Mouse (Mus musculus) lung, embryonic 16.5 days (tissue): ENCODE data around the gene Ovgp1. TPM values are rescaled to one million over a fixed set of nuclear protein-coding genes. Genes with fewer than 3 reads are reported as not detected.
A peak's percentile ranks its signal among the peaks of the same experiment; 100 is the strongest.
"Not testable (repeated sequence)": the region's sequence is repeated elsewhere in the genome, so short reads cannot be mapped to it uniquely, and the experiment has no call there.

ENCODE experiments used
- ATAC-seq: fragments of 200-750 bp; cut with Nextera tagmentation; 2 replicates; pipeline ENCODE4 v1.8.0; 2017; ENCODE audit warnings: low read depth, mild to moderate bottlenecking, moderate library complexity
- H3K27ac ChIP-seq: fragments of 300-500 bp; sonication (generic); 2 replicates; pipeline ENCODE4 v1.5.1; 2014; ENCODE audit warnings: mild to moderate bottlenecking, control low read depth, low read length
- H3K27me3 ChIP-seq: fragments of 300-500 bp; sonication (generic); 2 replicates; pipeline ENCODE4 v1.6.1; 2014; ENCODE audit warnings: low read depth, low read length, mixed read lengths; ENCODE audit not compliant: control insufficient read depth, insufficient read depth
- H3K36me3 ChIP-seq: fragments of 300-500 bp; sonication (generic); 2 replicates; pipeline ENCODE4 v1.6.1; 2014; ENCODE audit warnings: low read length; ENCODE audit not compliant: control insufficient read depth, insufficient read depth
- H3K4me1 ChIP-seq: fragments of 300-500 bp; sonication (generic); replicated peaks from 2 replicates; pipeline ENCODE4 v1.6.1; 2014; ENCODE audit warnings: low read length, mixed read lengths; ENCODE audit not compliant: control insufficient read depth, insufficient read depth
- H3K4me2 ChIP-seq: fragments of 300-500 bp; sonication (generic); 2 replicates; pipeline ENCODE4 v1.6.1; 2014; ENCODE audit warnings: low read depth, low read length, control low read depth
- H3K4me3 ChIP-seq: fragments of 300-500 bp; sonication (generic); 2 replicates; pipeline ENCODE4 v1.5.1; 2014; ENCODE audit warnings: mild to moderate bottlenecking, low read length, control low read depth
- H3K9ac ChIP-seq: fragments of 300-500 bp; sonication (generic); 2 replicates; pipeline ENCODE4 v1.6.1; 2014; ENCODE audit warnings: low read length, control low read depth
- H3K9me3 ChIP-seq: fragments of 300-500 bp; sonication (generic); 2 replicates; pipeline ENCODE4 v1.6.1; 2016; ENCODE audit warnings: low read length; ENCODE audit not compliant: control insufficient read depth
- WGBS: fragments of 180-500 bp; shearing (Covaris S2); extraction: QIAGEN DNeasy Blood & Tissue Kit; methylation state at CpG from one replicate; pipeline ENCODE4 v1.1.7; 2014; 5-methylcytosine and 5-hydroxymethylcytosine counted together
- polyA plus RNA-seq: library from polyadenylated mRNA; unstranded; fragments of >200 nt; fragmentation: Nextera tagmentation; extraction: Ambion mirVana; gene quantifications from 2 replicates; pipeline ENCODE4 v1.2.1, GENCODE M21; 2015

Ovgp1 gene
- polyA plus RNA-seq, 1 experiment from 2014 or later = 0.97 TPM

DNA sequence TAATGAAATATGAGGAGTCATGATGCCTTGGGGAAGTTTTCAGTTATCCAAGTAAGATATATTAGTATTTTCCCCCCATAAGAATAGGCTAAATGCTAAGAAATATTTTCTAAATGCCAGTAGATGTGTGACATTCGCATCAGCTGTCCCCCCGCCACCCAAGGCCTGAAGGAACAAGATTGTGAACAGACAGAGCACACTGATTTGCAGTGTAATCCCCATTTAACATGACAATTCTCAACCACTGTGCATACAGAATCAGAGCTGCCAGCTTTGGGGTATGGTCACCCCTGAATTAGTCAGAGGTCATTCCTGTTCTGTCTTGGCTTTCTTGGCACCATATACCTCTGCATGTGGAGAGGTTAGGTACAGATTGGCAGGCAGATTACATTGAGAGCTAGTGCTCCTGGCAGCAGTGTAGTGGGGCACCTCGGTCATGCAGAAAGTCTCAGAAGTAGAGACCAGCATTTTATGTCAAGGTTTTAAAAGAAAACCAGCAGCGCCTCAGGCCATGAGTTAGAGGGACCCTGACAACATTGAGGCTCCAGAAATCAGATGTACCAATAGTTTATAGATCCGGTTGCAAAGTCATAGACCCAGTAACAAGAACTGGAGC, 1.6 kb upstream of the Ovgp1 start:
- Histone ChIP-seq H3K27me3 (no peaks in the 10 kb centered on the region), H3K9me3 (no peaks in the 10 kb centered on the region), H3K4me1 (no peaks in the 10 kb centered on the region), H3K4me3 (no peak overlapping the region), H3K27ac (no peak overlapping the region), H3K36me3 (peaks cover 16% of the 10 kb centered on the region), H3K4me2 (no peak overlapping the region), H3K9ac (no peak overlapping the region)
- 80% methylated on average over 5 of the region's 5 CpGs for WGBS
- no peak for ATAC-seq

- WGBS = 76% methylated on average over 2 of the region's 2 CpGs
These were observed 663 bp downstream of the Ovgp1 start for GRCm38 (mm10) chr3:105974174-105974573.

DNA sequence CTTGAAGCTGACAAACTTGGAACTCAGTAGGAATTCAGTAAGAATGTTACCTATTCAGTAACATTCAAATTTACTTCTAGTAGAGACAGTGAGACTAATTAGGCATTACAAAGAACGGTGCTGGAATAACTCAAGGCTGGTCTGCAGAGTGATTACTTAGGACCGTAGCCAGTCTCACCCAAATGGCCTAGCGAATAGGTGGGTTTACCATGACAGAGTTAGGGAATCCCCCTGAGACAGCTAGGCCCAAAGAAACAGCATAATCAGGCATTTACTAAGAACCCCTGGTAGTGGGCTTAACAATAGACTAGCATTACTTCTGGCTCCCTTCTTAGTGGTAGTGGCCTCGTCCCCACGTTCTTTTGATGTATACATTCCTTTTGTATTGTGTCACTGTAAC, 16.1 kb downstream of the Ovgp1 start:
- not testable (repeated sequence) for ATAC-seq, H3K27ac ChIP-seq, H3K27me3 ChIP-seq, H3K36me3 ChIP-seq, H3K4me3 ChIP-seq, H3K9ac ChIP-seq, H3K4me2 ChIP-seq, H3K9me3 ChIP-seq, H3K4me1 ChIP-seq
- 55% methylated on average over 5 of the region's 5 CpGs for WGBS

More at GRCm38 (mm10) chr3:105974174-105974573, 663 bp downstream of the Ovgp1 start:
- Histone ChIP-seq H3K36me3 (peaks cover 2% of the 10 kb centered on the region), H3K4me1 (no peaks in the 10 kb centered on the region), H3K9ac (no peak overlapping the region), H3K9me3 (no peaks in the 10 kb centered on the region), H3K4me2 (no peak overlapping the region), H3K27ac (no peak overlapping the region), H3K4me3 (no peak overlapping the region), H3K27me3 (no peaks in the 10 kb centered on the region)
- no peak for ATAC-seq

DNA sequence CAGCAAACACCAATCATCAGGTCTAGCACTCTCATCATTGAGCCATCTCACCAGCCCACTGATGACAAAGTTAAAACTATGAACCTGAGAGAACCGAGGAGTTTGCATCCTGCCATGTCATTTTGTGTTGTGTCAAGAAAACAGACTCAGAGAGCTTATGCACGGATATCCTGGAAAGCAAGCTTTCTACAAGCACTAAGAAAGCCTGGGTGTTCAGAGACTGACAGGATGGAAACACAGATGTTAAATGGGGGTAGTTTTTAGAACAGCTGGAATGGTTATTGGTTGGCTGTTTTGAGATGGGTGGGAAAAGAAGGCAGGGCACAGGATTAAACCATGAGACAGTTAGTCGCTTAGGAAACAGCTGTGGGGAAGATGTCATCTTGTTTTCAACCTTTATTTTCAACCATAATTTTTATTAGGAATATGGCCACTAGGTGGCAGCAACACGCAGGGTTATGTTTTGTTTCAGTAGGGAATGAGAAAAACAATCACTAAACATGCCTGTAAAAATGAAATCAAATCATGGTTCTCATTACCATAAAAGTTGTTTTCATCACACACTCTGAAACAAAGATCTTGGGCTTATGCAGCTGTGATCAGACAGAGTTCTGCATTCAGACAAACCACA, 18.3 kb downstream of the Ovgp1 start:
- Histone ChIP-seq H3K9me3 (no peaks in the 10 kb centered on the region), H3K36me3 (no peaks in the 10 kb centered on the region), H3K4me1 (no peaks in the 10 kb centered on the region), H3K4me2 (no peak overlapping the region), H3K27me3 (no peaks in the 10 kb centered on the region), H3K9ac (no peak overlapping the region), H3K4me3 (no peak overlapping the region), H3K27ac (no peak overlapping the region)
- ATAC-seq = no peak
- WGBS = 19% methylated on average over 4 of the region's 4 CpGs

DNA sequence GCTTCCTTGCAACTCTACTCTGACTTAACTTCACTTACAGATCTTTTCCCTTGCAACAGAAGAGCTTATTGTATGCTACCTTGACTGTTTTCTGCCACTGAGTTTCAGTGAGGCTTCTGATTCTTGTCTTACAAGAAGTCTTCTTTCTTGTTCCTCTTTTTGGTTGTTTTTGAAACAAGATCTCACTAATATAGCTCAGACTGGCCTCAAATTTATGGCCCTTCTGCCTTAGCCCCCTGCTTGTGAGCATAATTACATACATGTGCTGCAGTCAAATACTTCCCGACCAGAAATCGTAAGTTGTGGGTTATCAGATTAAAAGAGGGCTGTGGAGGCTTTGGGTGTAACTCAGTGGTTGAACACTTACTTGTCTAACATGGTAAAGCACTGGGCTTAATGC, 21.2 kb downstream of the Ovgp1 start:
- no peak for ATAC-seq
- Histone ChIP-seq H3K27ac (no peak overlapping the region), H3K4me3 (no peak overlapping the region), H3K4me1 (no peaks in the 10 kb centered on the region), H3K36me3 (no peaks in the 10 kb centered on the region), H3K9me3 (no peaks in the 10 kb centered on the region), H3K4me2 (no peak overlapping the region), H3K9ac (no peak overlapping the region), H3K27me3 (no peaks in the 10 kb centered on the region)
- WGBS = 67% methylated on average over 2 of the region's 2 CpGs

DNA sequence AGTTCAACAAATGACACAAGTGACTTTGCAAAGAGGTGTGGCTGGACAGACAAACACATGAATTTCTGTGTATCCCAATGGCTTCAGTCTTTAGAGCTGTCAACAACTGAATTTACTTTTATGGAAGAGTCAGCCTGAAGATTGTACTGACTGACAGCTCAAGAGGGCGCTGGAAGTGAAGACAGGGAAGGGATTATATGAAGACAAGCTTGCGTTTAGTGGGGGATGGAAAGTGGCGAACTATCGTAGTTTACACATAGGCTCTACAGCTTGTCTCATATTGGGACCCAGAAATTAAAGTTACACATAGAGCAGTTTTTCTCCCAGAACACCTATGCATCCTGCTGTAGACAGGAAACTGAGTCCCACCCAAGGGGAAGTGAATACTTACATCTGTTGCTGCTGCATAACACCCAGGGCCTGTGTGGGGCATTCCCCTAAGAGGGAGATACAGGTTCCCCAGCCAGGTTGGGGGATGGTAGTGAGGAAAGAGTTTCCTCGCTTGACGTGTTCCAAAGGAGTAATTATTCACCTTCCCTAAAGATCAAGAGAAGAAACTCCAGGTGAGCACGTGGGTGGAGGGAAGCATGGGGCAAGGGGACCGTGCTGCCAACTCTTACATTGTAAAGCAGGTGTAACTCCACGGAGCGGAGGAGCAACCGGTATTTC, 27.3 kb downstream of the Ovgp1 start:
- Histone ChIP-seq H3K27me3 (no peaks in the 10 kb centered on the region), H3K4me2 (peak overlapping the region; percentile 23; the same call in 1 of the 2 replicates), H3K9me3 (no peaks in the 10 kb centered on the region), H3K36me3 (no peaks in the 10 kb centered on the region), H3K9ac (no peak overlapping the region), H3K4me3 (no peak overlapping the region), H3K4me1 (no peaks in the 10 kb centered on the region), H3K27ac (no peak overlapping the region)
- WGBS = 16% methylated on average over 11 of the region's 11 CpGs
- ATAC-seq = peak; percentile 12; the same call in 1 of the 2 replicates

DNA sequence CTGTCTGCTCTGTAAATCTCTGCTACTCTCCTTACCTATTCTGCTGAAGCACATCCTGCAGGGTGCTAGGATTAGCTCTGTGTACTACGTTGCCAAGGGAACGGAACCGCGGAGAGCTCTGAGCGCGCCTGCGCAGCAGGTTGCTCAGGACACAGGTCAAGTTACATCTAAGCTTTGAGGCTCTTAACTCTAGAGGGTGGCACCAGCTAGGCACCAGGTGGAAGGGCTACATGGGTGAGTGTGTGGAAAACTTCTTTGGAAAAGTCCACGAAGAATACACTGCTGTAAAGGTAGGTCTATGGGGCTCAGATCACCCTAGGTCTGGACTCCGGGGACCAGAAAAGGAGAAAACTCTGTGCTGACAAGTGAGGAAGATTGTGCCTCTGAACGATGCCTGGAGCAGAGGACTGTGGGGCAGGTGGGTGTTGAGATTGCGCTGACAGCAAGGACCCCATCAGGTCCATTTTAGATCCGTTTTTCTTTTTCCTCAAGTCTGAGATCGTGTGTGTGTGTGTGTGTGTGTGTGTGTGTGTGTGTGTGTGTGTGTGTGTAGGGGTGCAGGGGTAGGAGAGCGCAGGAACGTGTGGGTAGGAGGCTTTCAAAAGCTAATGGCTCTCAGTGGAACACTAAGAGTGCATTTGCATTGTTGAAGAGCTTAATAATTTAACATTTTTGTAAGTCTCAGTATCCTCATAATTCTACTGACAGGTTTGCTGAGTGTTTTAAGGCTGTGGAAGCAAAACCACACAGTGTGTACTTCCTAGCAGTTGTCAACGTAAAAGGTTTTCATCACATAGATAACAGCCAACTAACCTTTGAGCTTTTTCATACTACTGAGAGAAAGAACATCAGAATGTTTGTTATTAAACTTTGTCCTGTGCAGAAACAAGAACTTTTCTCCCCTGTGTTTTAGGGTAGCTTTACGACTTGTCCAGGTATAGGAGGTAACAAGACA, 28.2 kb downstream of the Ovgp1 start:
- no peaks in the 10 kb centered on the region for H3K27me3 ChIP-seq
- no peak overlapping the region for H3K9ac ChIP-seq
- H3K4me2 ChIP-seq = peak overlapping the region; percentile 23; the same call in 1 of the 2 replicates
- 17% methylated on average over 17 of the region's 17 CpGs for WGBS
- no peak overlapping the region for H3K27ac ChIP-seq
- peak; percentile 91 for ATAC-seq
- no peaks in the 10 kb centered on the region for H3K4me1 ChIP-seq
- H3K36me3 ChIP-seq = no peaks in the 10 kb centered on the region
- H3K9me3 ChIP-seq = no peaks in the 10 kb centered on the region
- H3K4me3 ChIP-seq = 0 out of 2 replicates have a peak overlapping the region, but pooled peaks have one; percentile 5

DNA sequence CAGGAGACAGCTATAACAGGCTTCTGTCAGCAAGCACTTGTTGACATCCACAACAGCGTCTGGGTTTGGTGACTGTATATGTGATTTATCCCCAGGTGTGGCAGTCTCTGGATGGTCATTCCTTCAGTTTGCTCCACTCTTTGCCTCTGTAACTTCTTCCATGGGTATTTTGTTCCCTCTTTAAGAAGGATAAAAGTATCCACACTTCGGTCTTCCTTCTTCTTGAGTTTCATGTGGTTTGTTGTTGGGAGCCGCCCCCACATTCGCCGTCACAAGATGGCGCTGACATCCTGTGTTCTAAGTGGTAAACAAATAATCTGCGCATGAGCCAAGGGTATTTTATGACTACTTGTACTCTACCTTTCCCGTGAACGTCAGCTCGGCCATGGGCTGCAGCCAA, 29.8 kb downstream of the Ovgp1 start:
- not testable (repeated sequence) for H3K4me1 ChIP-seq, ATAC-seq, H3K9me3 ChIP-seq, H3K4me2 ChIP-seq, H3K4me3 ChIP-seq, H3K27ac ChIP-seq, H3K9ac ChIP-seq, H3K27me3 ChIP-seq, H3K36me3 ChIP-seq
- WGBS = 46% methylated on average over 10 of the region's 10 CpGs

DNA sequence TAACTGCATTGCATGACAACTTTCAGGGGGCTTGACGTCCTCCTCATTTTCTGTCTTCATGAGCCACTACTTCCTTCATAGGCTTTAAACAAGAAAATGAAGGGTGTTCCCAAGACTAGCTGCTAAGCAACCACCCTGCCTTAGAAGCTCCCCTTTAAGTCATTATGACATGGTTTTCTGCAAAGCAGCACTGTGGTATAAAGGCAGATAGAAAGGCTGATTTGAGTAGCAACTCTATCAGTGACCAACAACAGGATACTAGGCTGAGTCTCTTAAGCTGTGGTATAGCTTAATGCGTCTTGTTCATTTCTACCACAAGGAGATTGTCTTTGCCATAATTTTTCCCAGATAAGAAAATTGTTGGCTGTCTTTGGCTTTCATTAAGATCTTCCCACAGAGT, 41.0 kb downstream of the Ovgp1 start, which contains the start of gene Pifo:
Pifo (minus strand) TSS at position 101 of the 400 bp plus-strand sequence.
- 84% methylated on average over 2 of the region's 2 CpGs for WGBS
- H3K9me3 ChIP-seq = no peaks in the 10 kb centered on the region
- H3K4me2 ChIP-seq = no peak within 1 kb of the TSS
- H3K27me3 ChIP-seq = no peaks in the 10 kb centered on the region
- no peak for ATAC-seq
- no peak within 1 kb of the TSS for H3K27ac ChIP-seq
- no peaks in the 10 kb centered on the region for H3K4me1 ChIP-seq
- H3K9ac ChIP-seq = no peak within 1 kb of the TSS
- no peaks in the 10 kb centered on the region for H3K36me3 ChIP-seq
- no peak within 1 kb of the TSS for H3K4me3 ChIP-seq
